Mouse (Mus musculus) erythroblast, adult 5-6 weeks (primary cell): ENCODE measurements around the gene Pla2g15. TPM values are rescaled to one million over a fixed set of nuclear protein-coding genes. Genes with fewer than 3 reads are reported as not detected.

Source experiments
- ATAC-seq: replicated peaks from 2 replicates; pipeline ENCODE4 v1.8.0; 2016; ENCODE audit warnings: moderate number of reproducible peaks, mild to moderate bottlenecking, moderate TSS enrichment, inconsistent platforms; ENCODE audit not compliant: poor library complexity, low FRiP score, severe bottlenecking
- total RNA-seq, 2 experiments: library from RNA; stranded (forward) in 1 of 2; stranded (reverse) in 1 of 2; fragments of 150-400 nt in 1 of 2; fragments of 200-764, 138-1000 nt in 1 of 2; gene quantifications; 2 replicates each; pipeline versions ENCODE4 v1.2.3 to v1.2.4; 2015 to 2017; ENCODE audit warnings: low replicate concordance in 2 of 2

Pla2g15 gene
- 5.2 and 6.3 TPM in 2 replicates for total RNA-seq (2015; ENCODE audit: low replicate concordance)
- 3.1 and 5.4 TPM in 2 replicates for total RNA-seq (2017; ENCODE audit: low replicate concordance)

GRCm38 (mm10) chr8:106149801-106150652 is at the start of gene Pla2g15:
TSS of gene Pla2g15 (plus strand) at chr8:106150399.
- ATAC-seq = peak; percentile 98

GRCm38 (mm10) chr8:106102321-106102720 is 47.9 kb upstream of the Pla2g15 start:
- ATAC-seq = no peak

GRCm38 (mm10) chr8:106103888-106104287 is 46.3 kb upstream of the Pla2g15 start:
- no peak for ATAC-seq

GRCm38 (mm10) chr8:106106193-106106592 is 44.0 kb upstream of the Pla2g15 start:
- ATAC-seq = no peak

GRCm38 (mm10) chr8:106108080-106108479 is 42.1 kb upstream of the Pla2g15 start:
- no peak for ATAC-seq

GRCm38 (mm10) chr8:106108729-106109128 is 41.5 kb upstream of the Pla2g15 start:
- no peak for ATAC-seq

- no peak for ATAC-seq
Observed at GRCm38 (mm10) chr8:106112041-106112440, 38.2 kb upstream of the Pla2g15 start.

GRCm38 (mm10) chr8:106112514-106112913 is 37.7 kb upstream of the Pla2g15 start:
- no peak for ATAC-seq

- ATAC-seq = peak; percentile 86
Observed at GRCm38 (mm10) chr8:106115897-106116296, 34.3 kb upstream of the Pla2g15 start.

- ATAC-seq = no peak
Observed at GRCm38 (mm10) chr8:106123443-106123842, 26.8 kb upstream of the Pla2g15 start.

GRCm38 (mm10) chr8:106126055-106126454 is 24.1 kb upstream of the Pla2g15 start:
- no peak for ATAC-seq

GRCm38 (mm10) chr8:106127054-106127453 is 23.1 kb upstream of the Pla2g15 start:
- no peak for ATAC-seq

GRCm38 (mm10) chr8:106127882-106128410 is 22.3 kb upstream of the Pla2g15 start:
- no peak for ATAC-seq

- no peak for ATAC-seq
Observed at GRCm38 (mm10) chr8:106129232-106129930, 20.8 kb upstream of the Pla2g15 start.

GRCm38 (mm10) chr8:106129997-106130396 is 20.2 kb upstream of the Pla2g15 start:
- ATAC-seq = no peak

GRCm38 (mm10) chr8:106130505-106130904 is 19.7 kb upstream of the Pla2g15 start:
- ATAC-seq = no peak

- no peak for ATAC-seq
Observed at GRCm38 (mm10) chr8:106131021-106131420, 19.2 kb upstream of the Pla2g15 start.

GRCm38 (mm10) chr8:106131488-106132222 is 18.5 kb upstream of the Pla2g15 start:
- no peak for ATAC-seq

- ATAC-seq = no peak
Observed at GRCm38 (mm10) chr8:106132356-106132755, 17.8 kb upstream of the Pla2g15 start.

GRCm38 (mm10) chr8:106133526-106133925 is 16.7 kb upstream of the Pla2g15 start:
- no peak for ATAC-seq
